Mouse (Mus musculus) stomach, postnatal 0 days (tissue): ENCODE data around the gene Ttll2.
"Not testable (repeated sequence)": the region's sequence is repeated elsewhere in the genome, so short reads cannot be mapped to it uniquely, and the experiment has no call there.

Source experiments
- CTCF ChIP-seq: IDR thresholded peaks from 2 replicates; pipeline ENCODE4 v1.5.1; 2016; ENCODE audit warnings: antibody characterized with exemption, low read depth, mild to moderate bottlenecking, moderate library complexity
- EP300 ChIP-seq: optimal IDR thresholded peaks from 2 replicates; pipeline ENCODE3; 2016; ENCODE audit warnings: antibody characterized with exemption

GRCm38 (mm10) chr17:7365615-7366014, 13.1 kb upstream of the Ttll2 start:
- TF ChIP-seq CTCF, EP300: not testable (repeated sequence)
